Mouse (Mus musculus) embryo, embryonic 10.5 days (tissue): ENCODE measurements at regions not wholly inside any gene's neighbourhood (a gene's known extent, or its start where the extent isn't known, plus 50 kb on each side); places are given as distances from the start of the nearest gene placed in this dataset.

Experiments
- DNase-seq: peaks from one replicate; pipeline ENCODE4 v3.0.0-alpha.2; 2015; ENCODE audit warnings: low spot score

DNA sequence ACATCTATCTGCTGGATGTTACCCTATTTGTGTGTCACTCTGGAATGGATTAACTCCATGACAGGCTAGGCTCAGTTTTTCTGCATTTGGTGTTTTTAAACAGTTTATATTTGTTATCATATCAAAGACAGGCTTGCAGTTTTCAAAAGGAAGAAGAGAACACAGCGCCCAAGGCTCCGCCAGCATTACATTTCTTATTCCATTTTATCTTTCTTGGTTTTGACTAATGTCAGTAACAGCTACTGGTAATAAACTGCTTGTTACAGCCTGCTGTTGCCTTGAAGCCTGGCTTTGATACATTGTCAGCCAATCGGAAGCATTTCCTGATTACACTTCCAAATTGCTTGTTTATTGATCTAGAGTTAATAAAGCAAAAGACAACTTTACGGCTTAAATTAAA is 219.4 kb upstream of the Mdfic start:
- no peak for DNase-seq

GRCm38 (mm10) chr6:15509314-15509713 is 211.1 kb upstream of the Mdfic start:
- no peak for DNase-seq

- no peak for DNase-seq
Measured at GRCm38 (mm10) chr6:15537279-15537678, 183.2 kb upstream of the Mdfic start.

DNA sequence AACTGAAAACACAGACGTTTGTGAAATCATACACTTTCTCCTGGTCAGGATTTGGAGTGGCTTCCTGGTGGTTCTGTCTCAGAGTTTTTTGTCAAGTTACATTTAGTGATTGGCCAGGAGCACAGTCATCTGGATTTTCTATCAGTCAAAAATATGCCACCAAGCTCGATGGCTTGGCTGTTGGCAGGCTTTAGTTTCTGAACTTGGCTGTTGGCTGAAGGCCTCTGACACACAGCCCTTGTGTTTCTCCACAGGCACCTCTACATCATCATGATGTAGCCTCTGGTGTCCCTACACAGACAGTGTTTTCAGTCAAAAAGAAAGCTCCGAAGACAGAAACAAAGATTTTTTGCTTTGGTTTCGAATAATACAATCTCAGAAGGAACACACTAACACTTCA is 178.5 kb upstream of the Mdfic start:
- no peak for DNase-seq

- DNase-seq: no peak
Measured at GRCm38 (mm10) chr6:15543516-15544080, 176.9 kb upstream of the Mdfic start.

DNA sequence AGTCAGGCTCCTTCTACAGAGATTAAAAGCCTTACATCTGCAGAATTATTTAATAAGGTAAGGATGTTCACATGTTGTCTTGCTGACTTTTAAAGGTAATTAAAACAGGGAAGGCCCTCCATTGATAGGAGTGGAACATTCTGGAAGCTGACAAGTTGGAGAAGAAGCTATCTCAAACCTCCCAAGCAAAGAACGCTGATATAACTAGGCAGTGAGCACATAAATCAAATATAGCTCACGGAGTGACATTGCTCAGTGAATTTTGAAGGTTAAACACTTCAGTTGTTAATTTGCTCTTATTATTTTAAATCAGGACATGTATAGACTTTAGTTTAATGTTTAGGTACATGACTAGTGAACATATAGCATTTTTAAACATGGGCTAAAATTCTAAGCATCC is 171.6 kb upstream of the Mdfic start:
- no peak for DNase-seq

- no peak for DNase-seq
Measured at GRCm38 (mm10) chr6:15592780-15593179, 127.7 kb upstream of the Mdfic start.

DNA sequence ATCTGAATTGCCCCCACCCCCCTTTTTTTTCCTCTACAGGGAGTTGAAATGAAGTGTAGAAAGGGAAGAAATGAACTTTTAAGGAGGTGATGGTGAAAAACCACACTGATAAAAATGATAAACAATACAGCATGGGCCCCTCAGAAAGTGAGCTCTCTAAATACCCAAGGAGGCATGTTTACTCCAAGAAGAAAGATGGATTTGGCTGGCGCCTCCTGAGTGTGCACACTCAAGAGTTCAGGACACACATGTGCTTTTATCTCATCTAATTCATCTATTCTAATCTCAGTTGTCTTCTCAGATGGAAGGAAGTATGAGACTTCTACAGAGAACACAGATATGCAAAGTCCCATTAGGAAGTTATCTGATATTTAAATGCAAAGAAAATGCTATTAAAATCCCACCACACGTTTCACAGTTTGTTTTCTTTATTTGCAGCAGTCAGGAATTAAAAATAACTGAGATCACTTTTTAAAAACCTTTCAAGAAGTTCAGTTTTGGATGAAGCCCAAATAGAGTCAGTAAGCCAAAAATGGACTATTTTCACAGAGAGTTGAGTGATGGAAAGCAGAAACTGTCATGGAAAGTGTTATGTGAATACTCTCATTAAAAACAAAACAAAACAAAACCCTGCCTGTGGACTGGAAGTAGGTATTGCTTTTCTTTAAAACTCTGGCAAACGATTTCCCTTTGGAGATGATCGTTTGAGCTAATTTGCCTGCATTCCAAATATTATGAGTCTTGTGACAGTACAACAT is 123.1 kb upstream of the Mdfic start:
- DNase-seq: peak; percentile 12

GRCm38 (mm10) chr6:15610208-15610607 is 110.3 kb upstream of the Mdfic start:
- DNase-seq: no peak

GRCm38 (mm10) chr6:15625910-15626564 is 94.4 kb upstream of the Mdfic start:
- DNase-seq: no peak

DNA sequence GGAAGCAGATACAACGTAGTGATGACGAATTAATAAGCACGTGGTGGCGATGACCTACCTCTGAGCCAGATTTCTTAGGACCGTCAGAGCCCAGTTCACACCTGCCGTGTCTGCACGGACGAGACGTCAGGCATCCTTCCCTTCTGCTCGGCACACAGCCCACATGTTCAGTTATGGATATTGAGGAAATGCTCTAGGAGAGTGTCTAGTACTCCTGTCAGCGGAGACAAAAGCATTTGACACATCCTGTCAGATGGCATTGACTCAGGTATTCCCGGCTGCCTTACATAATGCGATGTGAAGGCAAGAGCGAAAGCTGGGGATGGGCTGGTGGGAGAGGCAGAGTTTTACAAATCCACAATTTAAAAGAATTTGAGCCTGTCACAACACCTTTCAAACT is 81.9 kb upstream of the Mdfic start:
- peak; percentile 6 for DNase-seq

DNA sequence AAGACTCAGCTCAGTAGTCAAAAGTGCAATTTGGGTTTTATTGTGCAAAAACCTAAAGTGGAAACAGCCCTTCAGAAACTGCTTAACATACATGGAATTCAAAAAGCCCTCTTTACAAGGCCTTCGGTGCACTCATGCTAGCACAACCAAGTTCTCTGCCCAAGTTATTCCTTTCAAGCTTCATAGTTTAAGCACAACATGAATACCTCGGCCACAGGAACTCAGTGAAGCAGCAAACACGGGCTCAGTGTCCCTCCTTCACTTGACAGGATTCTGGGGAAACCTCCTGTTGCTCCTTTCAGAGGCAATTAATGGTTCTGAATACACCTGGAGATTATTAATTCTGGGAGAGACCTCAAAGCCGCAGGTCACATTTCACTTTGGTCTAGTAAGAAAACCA is 81.1 kb upstream of the Mdfic start:
- peak; percentile 60 for DNase-seq

DNA sequence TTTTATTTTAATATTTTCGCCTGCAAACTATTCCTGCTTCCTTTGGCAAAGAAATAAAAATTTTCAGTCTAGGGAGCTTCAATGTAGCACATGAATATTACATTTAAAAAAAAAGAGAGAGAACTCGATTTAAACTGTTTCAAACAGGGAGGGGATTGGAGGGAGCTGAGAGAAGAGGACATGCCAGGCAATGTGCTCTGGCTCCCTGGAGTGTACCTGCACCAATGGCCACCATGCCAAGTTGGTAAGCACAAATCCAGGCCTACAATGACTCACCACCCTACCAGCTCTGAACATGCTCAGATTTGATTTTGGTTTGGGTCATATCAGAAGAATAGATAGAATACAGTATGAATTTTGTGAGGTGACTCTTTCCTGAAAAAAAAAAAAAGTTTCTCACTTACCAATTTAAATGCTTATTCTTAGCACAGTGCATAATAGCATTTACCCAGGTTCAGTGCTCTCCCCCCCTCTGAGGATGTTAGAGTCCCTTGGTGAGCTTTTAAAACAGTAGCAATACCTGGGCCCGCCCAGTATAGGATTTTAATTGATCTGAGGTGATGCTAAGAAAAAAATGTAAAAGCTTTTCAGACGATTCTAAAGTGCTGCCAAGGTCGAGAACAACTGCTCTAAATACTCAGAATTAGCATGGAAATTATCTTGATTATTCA is 80.5 kb upstream of the Mdfic start:
- peak; percentile 4 for DNase-seq

DNA sequence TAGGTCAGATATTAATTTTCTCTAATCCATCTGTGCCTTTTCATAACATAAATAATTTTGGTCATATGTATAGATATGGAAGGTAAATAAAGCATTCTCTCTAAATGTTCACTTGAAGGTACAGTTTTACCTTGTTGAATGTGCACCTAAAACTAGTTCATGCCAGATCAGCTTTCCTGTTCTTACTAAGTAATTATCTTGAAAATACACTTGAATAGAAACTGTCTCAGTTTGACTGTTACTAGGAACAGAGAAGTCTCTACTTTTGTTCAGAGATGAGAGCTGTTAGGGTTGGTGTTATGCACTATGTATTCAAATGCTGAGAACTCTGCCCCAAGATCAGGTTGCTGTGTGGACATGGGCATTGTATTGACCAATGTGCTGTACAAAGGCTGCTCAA is 76.2 kb upstream of the Mdfic start:
- no peak for DNase-seq

GRCm38 (mm10) chr6:15647499-15647898 is 73.0 kb upstream of the Mdfic start:
- no peak for DNase-seq
